Mouse (Mus musculus) erythroblast, embryonic 14.5 days (primary cell): Measurements from ENCODE around the gene 1700034J05Rik.

Experiments
- GATA1 ChIP-seq: IDR thresholded peaks from 2 replicates; pipeline ENCODE4 v1.6.1; 2012; ENCODE audit warnings: low read length, inconsistent platforms, mixed read lengths
- TAL1 ChIP-seq: IDR thresholded peaks from 3 replicates; pipeline ENCODE4 v1.6.1; 2012; ENCODE audit warnings: low read length, inconsistent platforms, mixed read lengths

- no peak for TF ChIP-seq GATA1
- TF ChIP-seq TAL1 = no peak
Measured at GRCm38 (mm10) chr6:146954258-146954657, at the start of gene 1700034J05Rik.
